8 mouse cellular contexts compared by ENCODE assay signal in the genomic region with DNA sequence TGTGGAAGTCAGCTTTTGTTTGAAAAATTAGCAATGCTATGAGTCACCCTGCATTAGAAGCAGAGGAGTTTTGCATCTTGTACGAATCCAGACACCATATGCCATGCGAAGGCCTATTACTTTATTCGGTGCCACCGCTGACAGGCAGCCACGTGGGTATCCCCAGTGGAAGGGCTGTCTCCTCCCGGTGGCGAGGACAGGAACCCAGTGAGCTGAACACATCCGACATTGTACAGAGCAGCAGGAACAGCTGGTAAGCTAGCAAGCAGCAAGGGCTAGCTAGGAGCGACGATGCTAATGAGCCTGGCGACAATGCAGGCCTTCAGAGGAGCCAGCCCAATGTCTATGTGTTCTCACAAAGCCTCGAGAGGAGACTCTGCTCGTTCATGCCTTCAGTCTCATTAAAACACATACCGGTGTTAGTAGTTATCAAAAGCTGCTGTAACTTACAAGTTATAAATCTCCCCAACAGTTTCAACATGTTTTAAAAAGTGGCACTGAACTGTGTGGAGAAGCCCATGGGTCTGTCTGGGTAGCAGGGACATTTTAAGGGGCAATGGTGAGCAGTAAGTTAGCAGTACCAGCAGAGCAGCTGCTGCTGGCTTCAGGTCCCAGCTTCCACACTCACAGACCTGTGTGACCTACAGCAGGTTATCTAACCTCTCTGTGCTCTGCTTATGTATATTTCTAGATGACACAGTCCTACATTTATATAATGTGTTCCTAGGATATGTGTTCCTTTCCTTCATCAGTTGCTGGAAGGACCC.
DNase-seq lines count a peak whose midpoint lies in the region; ATAC-seq and TF ChIP-seq lines count a peak whose summit lies in the region.
"Had no signal": no experiment of that assay in that cellular context is flagged by ENCODE, and none has a peak within 500 bp of the region (broad histone marks: within the 10 kb centered on the region; RNA-seq: fewer than 3 reads in every experiment).

No protein-coding gene starts in this region.

- WGBS in neural tube, embryonic 15.5 days = 8% methylated on average over 14 of the region's 14 CpGs

- DNase-seq in embryo, embryonic 9.5 days (ENCODE audit: extremely low spot score) = peak; percentile 34
- DNase-seq in frontal cortex, postnatal 10 days (ENCODE audit: low spot score in 2 of 2) = peak; percentile 61 to 69
- peak; percentile 36 to 67 for DNase-seq in left cerebral cortex, adult 2 months (ENCODE audit: extremely low spot score in 1 of 2, low spot score in 2 of 2)
- no peak for DNase-seq in testis, postnatal 10 days (ENCODE audit: low spot score)
- no peak for DNase-seq in kidney, postnatal 10 days
- DNase-seq in heart, postnatal 36 days = no peak

- peaks cover 14% of the 10 kb centered on the region for H3K4me1 ChIP-seq in neural tube, embryonic 15.5 days

- no peaks in the 10 kb centered on the region for H3K36me3 ChIP-seq in neural tube, embryonic 15.5 days

- H3K27me3 ChIP-seq in neural tube, embryonic 15.5 days (replicated peaks) = no peaks in the 10 kb centered on the region

- H3K9ac ChIP-seq in neural tube, embryonic 15.5 days (replicated peaks) = no peak overlapping the region

- H3K4me3 ChIP-seq in left cerebral cortex, adult 2 months = no peak overlapping the region
- no peak overlapping the region for H3K4me3 ChIP-seq in neural tube, embryonic 15.5 days (replicated peaks)

- intact Hi-C loops in left cerebral cortex, adult 2 months (cut with DNase I) = no loop called here
- intact Hi-C loops in heart, postnatal 36 days (cut with DNase I) = no loop called here

- H3K27ac ChIP-seq in left cerebral cortex, adult 2 months = peak overlapping the region; percentile 50; the same call in 1 of the 2 replicates
- H3K27ac ChIP-seq in neural tube, embryonic 15.5 days (replicated peaks) = no peak overlapping the region
- H3K27ac ChIP-seq: kidney, postnatal 0 days had no signal

- ATAC-seq in neural tube, embryonic 15.5 days (ENCODE audit: low FRiP score) = peak; percentile 80

- H3K9me3 ChIP-seq in neural tube, embryonic 15.5 days (replicated peaks) = no peaks in the 10 kb centered on the region

- no peak overlapping the region for H3K4me2 ChIP-seq in neural tube, embryonic 15.5 days

- peak; percentile 21 for TF ChIP-seq CTCF in left cerebral cortex, adult 2 months (IDR thresholded peaks at IDR 0.05)

Comparison
In these comparisons a context has a peak if more than half of its experiments do, and no peak if none do; other contexts are left out.
1. DNase-seq: peak in embryo, embryonic 9.5 days (single experiment), frontal cortex, postnatal 10 days (2 of 2) and left cerebral cortex, adult 2 months (2 of 2); none in testis, postnatal 10 days (single experiment), kidney, postnatal 10 days (single experiment) and heart, postnatal 36 days (0 of 2).